Mouse (Mus musculus): ENCODE data around the gene Drd2. TPM values are rescaled to one million over a fixed set of nuclear protein-coding genes. Genes with fewer than 3 reads are reported as not detected.

Drd2 gene
- total RNA-seq (2022), result 1 to 10 TPM in 1 of 4 experiments, under 1 TPM in 3; 0.57 to 1.4 (median 0.84) TPM

DNA sequence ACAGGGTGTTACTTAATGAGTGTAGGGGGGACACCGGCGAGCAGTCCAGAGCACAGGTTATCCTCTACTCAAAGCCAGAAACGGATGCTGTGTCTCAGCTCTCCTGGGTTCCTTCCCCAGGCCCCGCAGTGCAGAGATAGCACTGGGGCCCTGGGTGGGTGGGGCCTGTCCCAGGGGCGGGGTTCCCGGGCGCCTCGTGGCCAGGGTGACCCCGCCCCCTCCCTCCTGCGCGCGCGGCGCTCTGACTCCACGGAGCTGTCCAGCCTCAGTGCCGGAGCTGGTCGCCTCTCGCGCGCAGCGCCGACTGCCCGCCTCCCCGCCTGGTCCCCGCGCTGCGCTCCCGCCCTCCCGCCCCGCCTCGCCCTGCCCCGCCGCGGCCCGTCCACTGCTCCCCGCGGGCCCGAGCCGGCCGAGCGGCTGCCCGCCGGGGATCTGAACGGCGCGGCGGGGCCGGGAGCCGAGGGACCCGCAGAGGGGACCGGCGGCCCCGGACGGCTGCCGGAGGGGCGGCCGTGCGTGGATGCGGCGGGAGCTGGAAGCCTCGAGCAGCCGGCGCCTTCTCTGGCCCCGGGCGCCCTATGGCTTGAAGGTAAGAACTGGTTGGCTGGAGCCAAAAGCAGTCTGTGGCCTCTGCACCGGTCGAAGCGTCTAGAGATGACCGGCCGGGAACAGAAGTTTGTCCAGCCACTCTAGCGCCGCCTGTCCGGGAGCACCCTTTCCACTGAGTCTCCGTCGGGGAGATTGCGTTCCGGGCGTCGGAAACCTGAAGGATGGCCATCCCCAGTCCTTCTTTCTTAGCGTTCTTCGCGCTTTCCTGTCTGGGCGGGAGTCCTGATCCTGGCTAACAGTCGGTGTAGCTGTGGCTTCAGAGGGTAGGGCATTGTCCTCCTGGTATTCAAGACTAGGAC lies at the start of gene Drd2:
Drd2 (plus strand) TSS at position 492 of the 908 bp plus-strand sequence.
- no peak for DNase-seq (ENCODE audit: low spot score)

DNA sequence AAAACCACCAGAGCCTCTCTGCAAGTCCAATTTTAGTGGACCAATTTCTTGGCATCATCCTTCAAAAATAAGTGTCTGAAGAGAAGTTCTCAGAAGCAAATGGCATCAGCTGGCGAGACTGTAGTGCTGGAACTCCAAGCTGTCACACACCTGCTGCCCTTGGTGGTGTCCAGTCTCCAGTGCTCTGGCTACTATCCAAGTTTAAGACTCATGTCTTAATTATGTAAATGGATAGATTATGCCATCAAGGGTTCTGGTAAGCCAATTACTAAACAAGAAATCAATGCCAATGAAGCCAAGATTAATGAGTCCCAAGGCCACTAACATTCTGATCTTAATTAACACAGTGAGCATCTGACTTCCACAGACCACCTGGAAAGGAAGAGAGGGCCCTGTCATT lies 45.3 kb upstream of the Drd2 start:
- DNase-seq (ENCODE audit: low spot score), result no peak

DNA sequence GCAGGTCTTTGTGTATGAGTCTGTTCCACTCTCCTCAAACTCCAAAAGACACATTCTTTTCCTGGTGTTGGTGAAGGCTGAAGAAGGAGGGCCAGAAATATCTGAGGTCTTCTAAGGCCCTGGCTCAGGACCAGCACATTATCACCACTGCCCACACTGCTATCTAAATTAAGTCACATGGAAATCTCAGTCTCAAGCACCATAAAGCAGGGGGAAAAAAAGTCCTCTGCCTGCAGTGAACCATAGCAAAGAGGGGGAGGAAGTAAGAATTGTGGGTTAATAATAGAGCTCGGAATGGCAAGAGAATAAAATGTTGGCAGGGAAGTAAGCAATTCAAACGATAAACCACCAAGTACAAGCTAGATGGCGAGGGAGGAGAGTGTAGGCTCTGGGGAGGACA lies 32.9 kb upstream of the Drd2 start:
- peak; percentile 11 for DNase-seq (ENCODE audit: low spot score)

DNA sequence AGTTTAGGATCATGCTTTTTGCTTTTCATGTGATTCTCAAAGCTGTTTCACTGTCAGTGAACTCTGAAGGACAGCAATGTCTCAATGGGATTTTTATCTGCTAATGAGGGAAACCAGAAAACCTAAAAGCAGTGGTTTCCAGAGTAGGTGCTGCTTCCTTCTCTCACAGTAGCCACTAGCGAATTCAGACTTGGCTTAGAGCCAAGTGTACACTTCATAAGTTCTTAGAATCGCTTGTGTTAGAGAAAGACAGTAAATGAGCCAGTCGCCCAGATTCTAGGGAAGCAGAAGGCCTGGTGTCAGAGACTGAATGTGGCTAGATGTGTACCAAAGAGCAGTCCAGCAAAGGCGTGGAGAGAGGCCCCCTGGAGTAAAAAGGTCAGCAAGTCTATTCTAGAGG lies 29.6 kb upstream of the Drd2 start:
- no peak for DNase-seq (ENCODE audit: low spot score)

DNA sequence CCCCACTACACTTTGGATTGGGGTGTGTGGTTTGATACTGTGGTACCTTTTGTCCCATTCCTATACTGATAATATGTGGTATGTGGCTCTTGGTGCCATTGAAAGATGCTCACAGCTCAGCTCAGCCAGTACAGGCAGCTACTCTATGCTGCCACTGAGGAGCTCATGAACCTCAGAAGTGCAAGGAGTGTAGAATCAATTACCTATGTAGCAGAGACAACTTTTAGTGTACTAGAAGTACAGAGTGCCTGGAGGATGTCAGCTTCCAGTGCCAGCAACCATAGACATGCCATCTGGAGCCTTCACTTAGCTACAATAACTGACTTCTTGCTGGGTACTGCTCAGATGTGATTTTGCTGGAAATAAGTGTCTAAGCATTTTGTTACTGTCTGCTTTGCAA lies 21.8 kb upstream of the Drd2 start:
- no peak for DNase-seq (ENCODE audit: low spot score)

DNA sequence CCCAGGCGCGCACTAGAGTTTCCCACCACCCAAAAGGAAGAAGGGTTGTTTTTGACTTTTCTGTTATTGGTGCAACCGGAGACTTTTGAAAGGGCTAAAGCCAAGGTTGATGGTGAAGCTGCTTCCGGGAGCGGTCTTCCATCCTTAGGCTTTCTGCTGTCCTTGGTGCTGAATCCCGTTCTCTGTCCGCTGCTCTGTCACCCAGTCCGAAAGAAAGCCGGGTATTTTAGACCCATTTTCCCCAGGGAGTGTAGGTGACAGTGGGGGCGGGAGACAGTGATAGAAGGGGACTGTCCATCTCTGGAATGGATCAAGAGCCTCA lies 578 bp downstream of the Drd2 start:
- DNase-seq (ENCODE audit: low spot score), result no peak

DNA sequence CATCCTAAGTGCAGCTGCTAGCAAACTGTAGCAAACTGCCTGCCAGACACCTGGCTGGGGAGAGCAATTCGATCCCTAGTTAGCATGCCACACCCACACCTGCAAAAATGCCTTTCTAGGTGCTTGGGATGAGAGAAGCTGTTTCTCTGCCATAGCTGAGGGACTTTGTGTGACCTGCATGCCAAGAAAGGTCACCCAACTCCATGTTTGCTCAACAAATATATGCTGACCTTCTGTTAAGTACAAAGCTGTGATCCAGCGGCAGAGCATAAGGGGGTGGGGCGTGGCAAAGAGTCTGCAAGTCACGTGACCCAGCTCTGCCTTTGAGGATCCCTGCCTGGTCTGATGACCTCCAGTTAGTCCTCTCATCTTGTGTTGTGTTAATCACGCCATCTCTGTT lies 25.3 kb downstream of the Drd2 start:
- DNase-seq (ENCODE audit: low spot score), result no peak

DNA sequence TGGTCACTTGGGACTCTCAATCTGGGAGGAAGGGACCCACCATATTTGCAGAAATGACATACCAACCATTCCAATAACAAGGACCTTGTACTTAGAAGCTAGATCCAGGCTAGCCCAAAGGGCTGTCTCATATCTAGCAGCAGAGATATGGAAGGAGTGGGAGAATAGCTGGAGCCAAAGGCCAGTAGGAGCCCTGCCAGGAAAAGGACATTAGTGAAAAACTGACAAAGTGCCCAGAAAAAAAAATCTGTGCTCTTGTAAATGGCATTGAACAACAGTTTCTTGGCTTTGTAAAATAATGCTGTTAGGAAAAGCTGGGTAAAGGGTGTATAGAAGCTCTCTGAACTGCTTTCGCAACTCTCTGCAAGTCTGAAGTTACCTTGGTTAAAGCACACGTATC lies 33.5 kb downstream of the Drd2 start:
- DNase-seq (ENCODE audit: low spot score), result no peak

DNA sequence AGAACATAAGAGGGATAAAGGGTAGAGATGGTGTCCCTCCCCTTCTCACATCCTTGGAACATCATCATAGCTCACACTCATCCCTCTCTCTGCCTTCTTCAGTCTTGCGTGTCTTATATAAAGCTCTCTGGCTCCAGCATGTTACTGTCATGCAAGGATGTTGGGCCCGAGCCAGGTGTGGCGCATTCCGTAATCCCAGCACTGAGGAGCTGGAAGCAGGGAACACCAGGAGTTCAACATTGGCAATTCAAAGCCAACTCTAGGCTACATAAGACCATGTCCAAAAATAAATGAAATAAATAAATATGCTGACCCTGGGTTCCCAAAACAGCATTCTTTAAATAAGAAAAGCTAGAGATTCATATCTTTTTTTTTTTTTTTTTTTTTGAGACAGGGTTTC lies 39.5 kb downstream of the Drd2 start:
- DNase-seq (ENCODE audit: low spot score), result no peak

DNA sequence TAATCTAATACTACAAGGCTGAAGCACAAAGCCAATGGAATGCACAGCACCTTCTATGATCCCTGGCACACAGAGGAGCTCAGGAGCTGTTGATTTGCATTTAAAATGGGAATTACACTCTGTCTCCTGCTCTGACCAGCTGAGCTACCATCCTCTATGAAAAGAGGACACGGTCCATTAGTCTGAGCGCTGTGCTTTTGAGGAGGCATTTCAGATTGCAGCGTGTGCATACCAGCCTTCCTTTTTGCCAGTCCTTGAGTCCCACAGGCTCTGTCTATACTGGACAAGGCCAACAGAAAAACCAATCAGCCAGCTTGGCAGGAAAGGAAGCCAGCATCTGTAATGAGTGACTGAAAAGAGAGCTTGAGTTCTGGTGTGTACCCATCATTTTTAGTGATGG lies 43.6 kb downstream of the Drd2 start:
- DNase-seq (ENCODE audit: low spot score), result no peak

DNA sequence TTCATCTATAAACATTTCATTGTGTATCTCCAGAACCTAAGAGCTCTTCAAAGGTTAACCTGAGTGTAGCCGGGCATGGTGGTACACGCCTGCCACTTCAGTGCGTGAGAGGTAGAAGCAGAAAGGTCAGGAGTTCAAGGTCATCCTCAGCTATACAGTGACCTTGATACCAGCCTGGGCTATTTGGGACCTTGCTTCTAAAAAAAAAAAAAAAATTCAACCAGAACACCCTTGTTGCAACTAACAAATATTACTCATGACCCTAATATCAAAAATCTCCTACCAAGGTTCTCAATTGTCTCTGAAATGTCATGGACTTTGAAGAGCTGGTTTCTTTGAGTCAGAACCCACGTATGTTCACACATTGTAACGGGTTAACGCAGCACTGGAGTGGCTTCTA lies 44.4 kb downstream of the Drd2 start:
- no peak for DNase-seq (ENCODE audit: low spot score)

DNA sequence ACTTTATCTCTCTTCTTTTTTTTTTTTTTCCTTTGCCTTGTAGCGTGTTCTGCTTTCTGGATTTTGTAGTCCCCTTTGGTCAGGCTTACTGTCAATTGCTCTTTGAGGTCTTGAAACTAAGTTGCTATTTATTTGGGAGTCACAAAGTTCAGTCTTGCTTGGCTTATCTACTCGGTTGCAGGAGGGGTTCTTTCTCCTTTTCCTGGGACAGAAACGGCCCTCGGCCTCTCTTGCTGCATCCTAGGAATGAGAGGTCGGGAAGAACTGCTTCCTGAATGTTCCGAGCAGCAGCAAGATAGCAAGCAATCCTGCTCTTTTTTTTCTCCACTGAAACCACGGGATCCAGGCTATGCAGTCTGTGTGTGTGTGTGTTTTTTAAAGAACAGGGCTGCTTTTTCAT lies 44.9 kb downstream of the Drd2 start:
- DNase-seq (ENCODE audit: low spot score), result peak; percentile 19

DNA sequence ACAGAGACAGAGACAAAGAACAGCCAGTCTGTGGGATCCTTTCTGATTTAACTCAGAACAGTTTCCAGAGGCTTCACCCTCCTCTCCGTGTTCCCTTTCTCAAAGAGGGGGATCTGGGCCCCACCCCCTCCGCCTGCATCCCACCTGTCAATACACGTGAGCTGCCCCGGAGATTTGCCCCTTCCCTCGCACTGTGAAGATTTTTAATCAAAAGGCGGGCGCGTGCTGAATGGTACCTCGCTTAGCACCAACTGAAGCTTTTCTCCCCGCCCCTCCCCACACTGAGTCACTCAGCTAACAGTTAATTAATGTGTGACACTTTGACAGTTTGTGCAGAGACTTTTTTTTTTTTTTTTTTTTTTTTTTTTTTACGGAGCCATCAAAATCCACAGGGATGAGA lies 45.7 kb downstream of the Drd2 start:
- no peak for DNase-seq (ENCODE audit: low spot score)

DNA sequence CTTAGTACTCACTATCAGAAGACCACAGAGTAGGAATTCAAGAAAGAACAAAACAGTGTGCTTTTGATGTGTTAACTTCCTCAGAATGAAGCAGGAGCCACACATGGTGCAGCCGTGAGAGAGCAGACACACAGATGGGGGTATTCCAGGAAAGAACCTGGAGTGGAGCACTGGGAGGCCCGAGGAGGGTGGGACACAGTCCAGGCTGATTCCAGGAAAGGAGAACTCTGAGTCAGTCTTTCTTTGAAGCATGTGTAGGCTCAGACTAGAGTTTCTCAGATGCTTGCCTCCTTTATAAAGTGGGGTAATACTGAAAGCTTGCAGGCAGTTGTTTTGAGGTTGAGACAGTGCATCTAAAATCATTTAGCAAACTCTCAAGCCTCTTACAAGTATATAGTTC lies 51.8 kb downstream of the Drd2 start:
- no peak for DNase-seq (ENCODE audit: low spot score)

DNA sequence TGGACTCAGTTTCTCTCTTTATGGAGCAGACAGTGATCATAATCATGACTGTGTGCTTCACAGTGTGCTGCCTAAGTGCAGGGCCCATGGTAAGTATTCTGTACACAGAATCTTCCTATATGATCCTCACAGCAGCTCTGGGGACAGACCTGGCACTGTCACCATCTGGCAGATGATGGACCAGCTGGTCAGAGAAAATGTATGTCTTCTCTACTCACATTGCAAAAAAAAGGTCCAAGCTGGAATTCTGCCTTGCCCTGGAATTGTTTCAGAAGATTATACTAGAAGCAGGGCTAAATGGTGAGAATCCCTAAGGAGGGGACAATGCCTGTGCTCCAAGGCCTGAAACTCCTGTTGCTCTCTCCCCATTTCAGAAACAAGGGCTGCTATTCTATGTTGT lies 55.6 kb downstream of the Drd2 start:
- no peak for DNase-seq (ENCODE audit: low spot score)

DNA sequence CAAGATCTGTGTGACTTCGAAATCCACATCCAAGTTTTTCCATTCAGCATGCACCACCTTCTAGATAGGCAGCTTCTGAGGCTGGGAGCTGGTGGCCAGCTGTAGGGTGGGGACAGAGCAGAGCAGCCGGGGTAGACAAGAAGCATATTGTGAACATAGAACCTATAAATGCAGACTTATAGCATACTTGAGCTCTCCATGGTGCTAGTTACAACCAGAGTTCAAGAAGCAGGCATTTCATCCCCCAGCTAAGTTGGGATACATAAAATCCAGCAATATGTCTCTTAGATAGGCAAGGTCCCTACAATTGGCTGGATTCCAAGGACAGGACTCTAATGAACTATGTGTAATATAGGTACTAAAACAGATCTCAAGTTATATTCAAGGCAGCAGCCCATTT lies 63.3 kb downstream of the Drd2 start:
- no peak for DNase-seq (ENCODE audit: low spot score)

DNA sequence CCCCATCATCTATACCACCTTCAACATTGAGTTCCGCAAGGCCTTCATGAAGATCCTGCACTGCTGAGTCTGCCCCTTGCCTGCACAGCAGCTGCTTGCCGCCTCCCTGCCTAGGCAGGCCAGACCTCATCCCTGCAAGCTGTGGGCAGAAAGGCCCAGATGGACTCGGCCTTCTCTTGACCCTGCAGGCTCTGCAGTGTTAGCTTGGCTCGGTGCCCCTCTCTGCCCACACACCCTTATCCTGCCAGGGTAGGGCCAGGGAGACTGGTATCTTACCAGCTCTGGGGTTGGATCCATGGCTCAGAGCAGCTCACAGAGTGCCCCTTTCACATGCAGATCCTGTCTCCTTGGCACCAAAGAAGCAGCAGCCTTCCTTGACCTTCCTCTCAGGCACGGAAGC lies 66.6 kb downstream of the Drd2 start:
- DNase-seq (ENCODE audit: low spot score), result no peak

DNA sequence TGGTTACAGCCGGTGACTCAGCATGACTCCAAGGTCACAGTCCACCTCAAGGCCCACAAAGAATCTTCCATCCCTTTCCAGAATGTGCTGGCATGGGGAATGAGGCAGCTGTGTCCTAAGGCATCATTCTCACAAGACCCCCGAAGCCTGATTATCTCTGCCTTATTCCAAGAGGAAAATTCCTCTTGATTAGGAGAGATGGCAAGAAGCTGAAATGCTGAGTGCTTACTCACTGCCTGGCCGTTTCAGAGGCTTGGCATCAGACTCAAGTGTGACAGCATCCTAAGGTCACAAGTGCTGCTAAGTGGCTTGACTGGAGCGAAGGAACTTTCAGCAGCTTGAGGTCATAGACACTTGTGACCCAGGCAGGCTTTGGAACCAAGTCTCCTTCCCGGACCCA lies 70.2 kb downstream of the Drd2 start:
- DNase-seq (ENCODE audit: low spot score), result no peak

DNA sequence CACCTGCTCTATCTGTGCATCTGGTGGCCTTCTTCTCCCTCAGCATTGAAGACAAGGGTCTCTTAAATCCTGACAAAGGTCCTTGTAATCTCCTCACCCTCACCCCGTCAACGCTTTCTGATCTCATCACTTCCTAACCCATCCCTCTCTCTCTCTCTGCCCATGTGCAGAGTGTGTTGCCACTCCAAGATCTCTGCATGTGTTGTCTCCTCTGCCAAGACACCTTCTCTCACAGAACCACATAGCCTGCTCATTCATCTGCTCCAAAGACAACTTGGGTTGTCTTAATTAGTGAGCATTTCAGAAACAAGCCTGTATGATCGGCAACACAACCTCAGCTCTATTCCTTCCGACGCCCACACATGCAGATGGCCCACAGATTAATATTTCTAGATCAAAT lies 83.4 kb downstream of the Drd2 start:
- DNase-seq (ENCODE audit: low spot score), result no peak

DNA sequence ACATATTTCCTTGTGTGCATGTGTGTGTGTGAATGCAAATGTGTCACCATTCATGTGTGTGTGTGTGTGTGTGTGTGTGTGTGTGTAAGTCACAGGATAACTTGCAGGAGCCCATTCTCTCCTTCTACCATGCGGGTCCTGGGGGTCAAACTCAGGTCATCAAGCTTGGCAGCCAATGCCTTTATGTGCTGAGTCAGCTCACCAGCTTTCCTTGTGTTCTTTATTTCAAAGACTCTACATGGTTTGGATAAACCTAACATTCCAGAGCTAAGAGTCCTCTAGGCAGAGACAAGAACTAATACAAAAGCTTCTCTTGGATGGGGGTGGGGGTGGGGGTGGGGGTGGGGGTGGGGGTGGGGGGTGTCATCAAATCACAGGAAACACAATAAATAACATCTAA lies 85.2 kb downstream of the Drd2 start:
- no peak for DNase-seq (ENCODE audit: low spot score)

DNA sequence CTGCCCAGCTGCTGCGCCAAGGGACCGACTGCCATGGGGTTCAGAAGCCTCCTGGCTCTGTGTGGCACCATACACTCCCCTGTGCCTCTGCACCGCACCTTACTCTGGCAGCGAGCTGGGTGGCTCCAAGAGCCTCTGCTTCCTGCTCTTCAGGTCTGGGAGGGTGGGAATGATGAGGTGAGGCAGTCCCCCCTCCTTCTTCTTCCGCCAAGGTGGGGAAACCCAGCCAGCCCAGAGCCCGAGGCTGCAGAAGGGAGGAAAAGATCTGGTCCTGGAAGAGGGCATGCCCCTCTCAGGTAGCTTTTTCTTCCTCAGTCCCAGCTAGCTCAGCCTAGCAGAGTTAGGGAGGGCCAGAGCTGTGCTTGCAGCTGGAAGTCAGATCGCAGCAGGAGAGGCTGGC lies 86.5 kb downstream of the Drd2 start, which contains the start of gene Ankk1:
Ankk1 (minus strand) TSS at position 101 of the 400 bp plus-strand sequence.
- DNase-seq (ENCODE audit: low spot score), result no peak

DNA sequence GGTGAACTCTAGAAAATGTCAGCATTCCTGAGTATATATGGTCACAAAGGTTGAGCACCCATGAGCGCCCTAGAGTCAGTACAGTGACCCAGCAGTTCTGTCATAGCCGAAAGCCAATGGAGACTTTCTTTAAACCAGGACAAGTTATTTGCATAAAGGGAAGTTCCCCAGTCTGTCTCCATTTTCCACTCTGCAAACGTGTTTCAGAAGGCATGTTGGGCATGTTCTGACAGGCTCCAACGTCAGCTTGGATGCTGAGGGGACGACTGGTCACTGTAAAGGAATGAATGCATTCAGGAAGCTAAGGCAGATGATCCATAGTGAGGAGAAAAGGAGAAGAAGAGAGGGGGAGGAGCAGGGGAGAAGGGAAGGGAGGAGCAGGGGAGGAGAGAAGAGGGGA lies 87.1 kb downstream of the Drd2 start:
- no peak for DNase-seq (ENCODE audit: low spot score)

DNA sequence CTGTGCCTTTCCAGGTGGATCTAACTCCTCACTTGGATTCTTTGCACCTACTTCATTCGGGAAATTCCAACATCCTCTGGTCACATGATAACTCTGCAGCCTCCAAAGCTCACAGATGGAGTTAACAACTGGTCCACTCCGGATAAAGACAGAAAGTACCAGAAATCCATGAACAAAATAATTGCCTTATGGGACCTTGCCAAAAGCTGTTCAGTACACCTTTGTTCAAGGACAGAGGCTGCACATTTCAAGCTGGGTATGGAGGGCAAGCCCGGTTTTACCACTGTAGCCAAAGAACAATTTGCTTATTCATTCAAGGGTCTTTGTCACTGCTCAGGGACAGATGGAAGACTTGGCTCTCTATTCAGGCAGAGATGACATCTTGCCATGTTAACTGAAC lies 102.2 kb downstream of the Drd2 start:
- DNase-seq (ENCODE audit: low spot score), result no peak

DNA sequence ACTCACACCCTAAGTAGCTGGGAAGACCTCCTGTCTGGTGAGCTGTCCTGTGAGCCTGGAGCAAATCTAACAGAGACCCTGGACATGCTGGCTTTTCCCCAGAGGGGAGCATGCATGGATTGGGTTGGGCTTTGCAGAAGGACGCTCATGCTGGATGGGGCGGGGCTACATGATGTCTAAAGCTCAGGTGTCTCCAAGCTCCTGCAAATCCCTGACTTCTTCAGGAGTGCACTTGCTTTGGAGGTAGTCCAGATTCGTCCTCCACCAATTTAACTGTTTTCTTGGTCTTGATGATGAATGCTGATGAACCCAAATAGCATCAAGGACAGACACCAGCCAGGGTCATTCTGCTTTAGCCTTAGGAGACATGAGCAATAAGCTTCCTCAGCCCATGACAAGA lies 110.1 kb downstream of the Drd2 start:
- DNase-seq (ENCODE audit: low spot score), result no peak

Data from heart, adult 8-10 months (tissue).